Mouse (Mus musculus) neural tube, embryonic 12.5 days (tissue): ENCODE data around the gene Olfr1461. TPM values are rescaled to one million over a fixed set of nuclear protein-coding genes. Genes with fewer than 3 reads are reported as not detected.

Experiments
- ATAC-seq: fragments of 200-750 bp; cut with Nextera tagmentation; 2 replicates; pipeline ENCODE4 v1.8.0; 2017; ENCODE audit warnings: low read depth, mild to moderate bottlenecking, moderate TSS enrichment, moderate library complexity; ENCODE audit not compliant: low FRiP score
- H3K27ac ChIP-seq: fragments of 300-500 bp; sonication (generic); 2 replicates; pipeline ENCODE4 v1.5.1; 2016
- H3K27me3 ChIP-seq: fragments of 300-500 bp; sonication (generic); replicated peaks from 2 replicates; pipeline ENCODE4 v1.6.1; 2016; ENCODE audit warnings: mild to moderate bottlenecking
- H3K36me3 ChIP-seq: fragments of 300-500 bp; sonication (generic); 2 replicates; pipeline ENCODE4 v1.6.1; 2016; ENCODE audit warnings: mild to moderate bottlenecking
- H3K4me1 ChIP-seq: fragments of 300-500 bp; sonication (generic); 2 replicates; pipeline ENCODE4 v1.6.1; 2016
- H3K4me2 ChIP-seq: fragments of 300-500 bp; sonication (generic); replicated peaks from 2 replicates; pipeline ENCODE4 v1.6.1; 2016; ENCODE audit warnings: mild to moderate bottlenecking
- H3K4me3 ChIP-seq: fragments of 300-500 bp; sonication (generic); 2 replicates; pipeline ENCODE4 v1.5.1; 2016
- H3K9ac ChIP-seq: fragments of 300-500 bp; sonication (generic); 2 replicates; pipeline ENCODE4 v1.6.1; 2016; ENCODE audit warnings: mild to moderate bottlenecking
- H3K9me3 ChIP-seq: fragments of 300-500 bp; sonication (generic); 2 replicates; pipeline ENCODE4 v1.6.1; 2016; ENCODE audit warnings: mild to moderate bottlenecking
- WGBS: fragments of 180-500 bp; shearing (Covaris S2); methylation state at CpG from one replicate; pipeline ENCODE4 v1.1.7; 2016; 5-methylcytosine and 5-hydroxymethylcytosine counted together
- polyA plus RNA-seq: library from polyadenylated mRNA; unstranded; fragments of >200 nt; fragmentation: Nextera tagmentation; extraction: Ambion mirVana; gene quantifications from 2 replicates; pipeline ENCODE4 v1.2.1, GENCODE M21; 2016

Gene Olfr1461
- polyA plus RNA-seq, result not detected in 2 replicates

- Histone ChIP-seq H3K9me3 (0 out of 2 replicates have a peak, but pooled peaks cover 4% of the 10 kb centered on the region), H3K27me3 (no peaks in the 10 kb centered on the region), H3K36me3 (no peaks in the 10 kb centered on the region), H3K4me3 (no peak within 1 kb of the TSS), H3K9ac (no peak within 1 kb of the TSS), H3K27ac (no peak within 1 kb of the TSS), H3K4me2 (no peak within 1 kb of the TSS), H3K4me1 (no peaks in the 10 kb centered on the region)
- ATAC-seq, result no peak
- WGBS, result 55% methylated on average over 1 of the region's 1 CpGs
Observed at GRCm38 (mm10) chr19:13162700-13163099, at the start of gene Olfr1461. Gene Olfr1461 (plus strand): TSS chr19:13163000.

GRCm38 (mm10) chr19:13149449-13149848 is 13.4 kb upstream of the Olfr1461 start, which contains the start of gene Olfr1459:
Gene Olfr1459 (minus strand): TSS chr19:13149549.
- Histone ChIP-seq H3K9me3 (peaks cover 15% of the 10 kb centered on the region), H3K4me3 (no peak within 1 kb of the TSS), H3K9ac (no peak within 1 kb of the TSS), H3K4me1 (no peaks in the 10 kb centered on the region), H3K36me3 (no peaks in the 10 kb centered on the region), H3K27me3 (no peaks in the 10 kb centered on the region), H3K4me2 (no peak within 1 kb of the TSS), H3K27ac (no peak within 1 kb of the TSS)
- no peak for ATAC-seq
- 82% methylated on average over 1 of the region's 1 CpGs for WGBS

- Histone ChIP-seq H3K4me1 (no peaks in the 10 kb centered on the region), H3K36me3 (no peaks in the 10 kb centered on the region), H3K4me2 (no peak within 1 kb of the TSS), H3K9ac (no peak within 1 kb of the TSS), H3K9me3 (peaks cover 18% of the 10 kb centered on the region), H3K27me3 (no peaks in the 10 kb centered on the region), H3K27ac (no peak within 1 kb of the TSS), H3K4me3 (no peak within 1 kb of the TSS)
- 83% methylated on average over 1 of the region's 1 CpGs for WGBS
- no peak for ATAC-seq
Observed at GRCm38 (mm10) chr19:13185434-13185833, 22.6 kb downstream of the Olfr1461 start, which contains the start of gene Olfr1462. Gene Olfr1462 (plus strand): TSS chr19:13185734.

Other genes with a start within 250 kb of the Olfr1461 start
- gene Olfr1448, start 238.6 kb upstream of the Olfr1461 start, polyA plus RNA-seq, result not detected in 2 replicates
- not detected in 2 replicates for gene Olfr1449, start 232.2 kb upstream of the Olfr1461 start, polyA plus RNA-seq
- not detected in 2 replicates for gene Olfr1450, start 212.7 kb upstream of the Olfr1461 start, polyA plus RNA-seq
- gene Olfr1451, start 168.0 kb upstream of the Olfr1461 start, polyA plus RNA-seq, result not detected in 2 replicates
- gene Olfr1453, start 134.7 kb upstream of the Olfr1461 start, polyA plus RNA-seq, result not detected in 2 replicates
- gene Olfr1454, start 102.4 kb upstream of the Olfr1461 start, polyA plus RNA-seq, result not detected in 2 replicates
- not detected in 2 replicates for gene Olfr1457, start 65.1 kb upstream of the Olfr1461 start, polyA plus RNA-seq
- not detected in 2 replicates for gene Olfr1458, start 56.2 kb upstream of the Olfr1461 start, polyA plus RNA-seq
- gene Olfr1459, start 13.5 kb upstream of the Olfr1461 start, polyA plus RNA-seq, result not detected in 2 replicates
- not detected in 2 replicates for gene Olfr1462, start 22.7 kb downstream of the Olfr1461 start, polyA plus RNA-seq
- gene Olfr1463, start 68.3 kb downstream of the Olfr1461 start, polyA plus RNA-seq, result not detected in 2 replicates
- not detected in 2 replicates for gene Olfr1465, start 152.5 kb downstream of the Olfr1461 start, polyA plus RNA-seq
- not detected in 2 replicates for gene Olfr1466, start 175.9 kb downstream of the Olfr1461 start, polyA plus RNA-seq
- gene Olfr1467, start 199.2 kb downstream of the Olfr1461 start, polyA plus RNA-seq, result not detected in 2 replicates
- gene Olfr1469, start 244.8 kb downstream of the Olfr1461 start, polyA plus RNA-seq, result not detected in 2 replicates